Mouse (Mus musculus): ENCODE results near the gene Morn1. TPM values are rescaled to one million over a fixed set of nuclear protein-coding genes. Genes with fewer than 3 reads are reported as not detected.

The Morn1 gene
- 3.7 and 10.4 TPM in 2 replicates for polyA plus RNA-seq (2012; rRNA removed; ENCODE audit: low replicate concordance)

GRCm38 (mm10) chr4:155086108-155087024, at the start of gene Morn1, which contains the start of gene Rer1:
Gene Morn1, plus strand, starts transcription at chr4:155086577.
Gene Rer1, minus strand, starts transcription at chr4:155086382.

GRCm38 (mm10) chr4:155056724-155057123, 29.7 kb upstream of the Morn1 start, which contains the start of gene Plch2:
Gene Plch2, minus strand, starts transcription at chr4:155056784.

GRCm38 (mm10) chr4:155066834-155067522, 19.4 kb upstream of the Morn1 start, which contains the start of gene Pex10:
Gene Pex10, plus strand, starts transcription at chr4:155067016.

Other genes starting within 250 kb of the Morn1 start
- 0.14 TPM in 1 of 2 replicates, not detected in the other for gene Ttc34, start 249.1 kb upstream of the Morn1 start, polyA plus RNA-seq (2012; rRNA removed; ENCODE audit: low replicate concordance)
- gene Mmel1, start 217.0 kb upstream of the Morn1 start, polyA plus RNA-seq (2012; rRNA removed; ENCODE audit: low replicate concordance), result 0.13 TPM in 1 of 2 replicates, not detected in the other
- 46.8 and 245 TPM in 2 replicates for gene Fam213b, start 187.4 kb upstream of the Morn1 start, polyA plus RNA-seq (2012; rRNA removed; ENCODE audit: low replicate concordance)
- gene Tnfrsf14, start 158.0 kb upstream of the Morn1 start, polyA plus RNA-seq (2012; rRNA removed; ENCODE audit: low replicate concordance), result 28.7 and 46.5 TPM in 2 replicates
- gene Hes5, start 125.7 kb upstream of the Morn1 start, polyA plus RNA-seq (2012; rRNA removed; ENCODE audit: low replicate concordance), result 0.20 TPM in 1 of 2 replicates, not detected in the other
- 39.2 and 64.0 TPM in 2 replicates for gene Pank4, start 122.5 kb upstream of the Morn1 start, polyA plus RNA-seq (2012; rRNA removed; ENCODE audit: low replicate concordance)
- gene Plch2, start 29.8 kb upstream of the Morn1 start, polyA plus RNA-seq (2012; rRNA removed; ENCODE audit: low replicate concordance), result 2.6 and 10.7 TPM in 2 replicates
- gene Pex10, start 19.6 kb upstream of the Morn1 start, polyA plus RNA-seq (2012; rRNA removed; ENCODE audit: low replicate concordance), result 20.0 and 21.4 TPM in 2 replicates
- 97.9 and 103 TPM in 2 replicates for gene Rer1, start 195 bp upstream of the Morn1 start, polyA plus RNA-seq (2012; rRNA removed; ENCODE audit: low replicate concordance)
- gene Ski, start 136.0 kb downstream of the Morn1 start, polyA plus RNA-seq (2012; rRNA removed; ENCODE audit: low replicate concordance), result 54.5 and 88.7 TPM in 2 replicates
- 71.5 and 99.0 TPM in 2 replicates for gene Faap20, start 163.2 kb downstream of the Morn1 start, polyA plus RNA-seq (2012; rRNA removed; ENCODE audit: low replicate concordance)

Measured in subcutaneous adipose tissue, adult 2 months (tissue).